Mouse (Mus musculus) kidney, adult 2 months (tissue): ENCODE measurements at regions not wholly inside any gene's neighbourhood (a gene's known extent, or its start where the extent isn't known, plus 50 kb on each side); places are given as distances from the start of the nearest gene placed in this dataset.

Experiments used
- DNase-seq: peaks from one replicate; pipeline ENCODE4 v3.0.0; 2021
- H3K27ac ChIP-seq: fragments of 200-500 bp; 2 replicates; pipeline ENCODE4 v1.5.1; 2012; ENCODE audit warnings: low read depth, low read length, control low read depth, inconsistent platforms; ENCODE audit not compliant: insufficient read depth
- H3K27me3 ChIP-seq: fragments of 200-500 bp; replicated peaks from 2 replicates; pipeline ENCODE4 v1.6.1; 2012; ENCODE audit warnings: mild to moderate bottlenecking, moderate library complexity, low read length, inconsistent platforms; ENCODE audit not compliant: control insufficient read depth, insufficient read depth
- H3K36me3 ChIP-seq: fragments of 200-500 bp; 2 replicates; pipeline ENCODE4 v1.6.1; 2012; ENCODE audit warnings: mild to moderate bottlenecking, moderate library complexity, low read length, inconsistent platforms; ENCODE audit not compliant: control insufficient read depth, insufficient read depth
- H3K4me1 ChIP-seq: fragments of 200-500 bp; 2 replicates; pipeline ENCODE4 v1.6.1; 2011; ENCODE audit warnings: low read length; ENCODE audit not compliant: control insufficient read depth, insufficient read depth
- H3K4me3 ChIP-seq: fragments of 200-500 bp; 2 replicates; pipeline ENCODE4 v1.5.1; 2011; ENCODE audit warnings: mild to moderate bottlenecking, low read depth, low read length, control low read depth; ENCODE audit not compliant: insufficient read depth
- CTCF ChIP-seq: fragments of 200-500 bp; conservative IDR thresholded peaks from 2 replicates; pipeline ENCODE4 v1.5.1; 2011; ENCODE audit warnings: low read depth, mild to moderate bottlenecking, control low read depth, low read length, moderate library complexity, mixed read lengths; ENCODE audit not compliant: insufficient read depth, insufficient read length
- POLR2A ChIP-seq: fragments of 200-500 bp; IDR thresholded peaks from one replicate; pipeline ENCODE4 v1.6.1; 2011; ENCODE audit warnings: low read depth, low read length, control low read depth
- WGBS: fragments of 180-500 bp; shearing (Covaris S2); methylation state at CpG from one replicate; pipeline ENCODE4 v1.1.7; 2018; 5-methylcytosine and 5-hydroxymethylcytosine counted together

DNA sequence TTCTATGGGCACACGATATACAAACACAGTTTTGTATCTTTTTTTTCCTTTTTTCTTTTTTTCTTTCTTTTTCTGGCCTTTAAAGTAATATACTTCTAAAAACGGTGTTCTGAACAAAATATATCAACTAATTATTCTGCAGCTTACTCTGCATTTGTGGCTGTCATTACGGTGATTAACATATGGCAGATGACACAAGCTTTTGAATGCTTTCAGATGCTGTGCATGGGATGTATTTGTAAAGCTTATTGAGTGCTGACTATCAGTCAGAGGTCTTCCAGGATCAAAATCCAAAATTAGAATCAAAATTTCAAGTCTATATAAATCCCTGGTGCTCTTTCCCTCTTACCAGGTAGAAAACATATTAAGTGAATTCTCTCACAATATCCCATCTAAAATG, 853.6 kb downstream of the Stpg2 start:
- no peak for DNase-seq
- no peaks in the 10 kb centered on the region for H3K36me3 ChIP-seq
- WGBS, result 74% methylated on average over 3 of the region's 3 CpGs
- no peak overlapping the region for H3K4me3 ChIP-seq
- H3K27ac ChIP-seq, result no peak overlapping the region
- no peaks in the 10 kb centered on the region for H3K27me3 ChIP-seq
- TF ChIP-seq POLR2A (no peak), CTCF (no peak)
- H3K4me1 ChIP-seq, result no peaks in the 10 kb centered on the region

DNA sequence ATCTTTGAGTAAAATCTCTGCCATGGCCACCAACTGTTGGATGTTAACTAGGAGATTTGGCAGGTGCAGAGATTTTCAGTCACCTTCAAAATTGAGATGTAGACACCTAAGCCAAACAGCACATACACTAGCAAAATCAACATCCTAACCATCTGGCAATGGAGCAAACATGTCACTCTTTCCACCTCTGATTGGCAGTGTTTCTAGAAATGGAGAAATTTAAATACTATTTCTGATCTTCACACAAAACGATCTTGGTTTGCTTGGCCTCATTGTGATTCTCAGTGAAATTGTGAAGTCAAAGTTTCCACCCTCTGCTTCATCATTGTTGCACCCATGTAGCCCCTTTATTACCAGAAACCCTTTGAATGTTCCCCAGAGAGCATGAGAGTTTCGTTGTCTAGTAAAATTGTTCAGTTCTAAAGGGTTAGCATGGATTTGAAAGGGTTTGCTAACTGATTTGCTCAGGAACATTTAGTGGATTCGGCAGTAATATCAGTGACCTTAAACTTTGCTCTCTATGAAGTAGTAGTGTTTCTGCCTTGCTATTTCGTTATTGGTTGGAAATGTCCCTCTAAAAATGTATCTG, 854.1 kb downstream of the Stpg2 start:
- 78% methylated on average over 4 of the region's 4 CpGs for WGBS
- Histone ChIP-seq H3K36me3 (no peaks in the 10 kb centered on the region), H3K4me3 (no peak overlapping the region), H3K27me3 (no peaks in the 10 kb centered on the region), H3K4me1 (no peaks in the 10 kb centered on the region), H3K27ac (no peak overlapping the region)
- no peak for TF ChIP-seq CTCF
- TF ChIP-seq POLR2A, result no peak
- DNase-seq, result no peak

DNA sequence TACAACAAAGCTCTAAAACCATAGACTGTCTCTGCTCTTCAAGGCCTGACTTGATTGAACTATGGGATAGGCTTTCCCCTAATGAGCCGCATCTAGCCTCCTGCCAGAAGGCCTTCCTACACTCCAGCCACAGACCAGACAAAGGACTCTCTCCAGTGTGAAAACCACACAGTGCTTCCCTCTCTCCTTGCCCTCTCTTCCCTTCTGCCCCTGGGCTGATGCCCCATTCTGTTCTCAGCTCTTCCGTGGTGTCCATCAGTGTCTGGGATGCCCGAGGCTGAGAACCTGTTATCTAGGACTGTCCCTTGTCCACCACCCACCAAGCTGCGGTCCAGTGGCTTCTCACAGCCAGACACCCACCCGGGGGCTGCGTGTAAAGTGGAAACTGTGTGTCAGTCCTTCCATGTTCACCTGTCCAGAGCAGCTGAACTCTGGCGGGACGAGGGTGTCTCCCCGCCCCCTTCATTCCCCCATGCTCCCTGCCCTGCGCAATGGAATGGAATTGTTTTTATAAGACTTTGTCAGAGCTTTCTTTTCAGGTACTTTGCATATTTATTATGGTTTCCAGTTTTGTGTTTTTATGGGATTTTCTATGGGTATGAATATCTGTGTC, 856.4 kb downstream of the Stpg2 start:
- TF ChIP-seq CTCF (no peak), POLR2A (no peak)
- H3K27me3 ChIP-seq, result no peaks in the 10 kb centered on the region
- H3K4me3 ChIP-seq, result no peak overlapping the region
- H3K27ac ChIP-seq, result no peak overlapping the region
- DNase-seq, result no peak
- H3K36me3 ChIP-seq, result no peaks in the 10 kb centered on the region
- no peaks in the 10 kb centered on the region for H3K4me1 ChIP-seq
- 88% methylated on average over 10 of the region's 10 CpGs for WGBS

DNA sequence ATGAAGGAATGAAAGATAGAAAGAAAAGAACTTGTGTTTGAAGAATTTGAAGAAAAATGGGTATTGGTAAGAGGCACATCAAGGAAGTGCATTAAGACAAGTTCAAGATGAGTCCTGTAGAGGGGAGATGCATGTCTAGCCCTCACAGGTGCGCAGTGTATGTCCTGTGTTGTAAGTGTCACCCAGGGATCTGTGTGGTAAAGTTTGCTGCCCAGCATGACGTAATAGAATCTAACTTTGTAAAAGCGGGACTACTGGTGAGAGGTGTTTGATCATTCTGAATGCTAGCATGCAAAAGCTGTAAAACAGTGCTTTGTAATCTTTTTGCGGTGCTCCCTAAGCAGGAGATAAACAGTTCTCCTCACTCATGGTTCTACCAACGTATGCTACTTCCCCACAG, 857.4 kb downstream of the Stpg2 start:
- DNase-seq, result no peak
- no peak overlapping the region for H3K4me3 ChIP-seq
- no peaks in the 10 kb centered on the region for H3K27me3 ChIP-seq
- TF ChIP-seq CTCF (no peak), POLR2A (no peak)
- no peaks in the 10 kb centered on the region for H3K36me3 ChIP-seq
- H3K27ac ChIP-seq, result no peak overlapping the region
- H3K4me1 ChIP-seq, result no peaks in the 10 kb centered on the region
- WGBS, result 81% methylated on average over 5 of the region's 5 CpGs

DNA sequence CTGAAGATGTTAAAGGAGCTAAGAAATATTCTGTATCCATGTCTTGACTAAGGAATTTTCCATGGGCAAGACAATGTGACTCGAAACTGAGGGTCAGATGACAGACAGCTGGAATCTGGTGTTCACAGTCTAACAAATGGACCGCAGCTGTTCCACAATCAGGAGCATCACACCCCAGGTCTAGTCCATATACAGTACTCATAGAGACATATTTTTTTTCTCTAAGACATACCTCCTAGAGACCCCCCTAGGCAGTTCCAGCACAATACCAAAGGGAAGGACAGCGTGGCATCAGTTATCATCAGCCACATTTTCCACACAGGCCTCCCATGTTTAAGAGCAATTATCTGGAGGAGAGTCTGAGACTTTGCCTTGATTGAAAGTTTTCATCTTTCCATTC, 878.8 kb downstream of the Stpg2 start:
- 77% methylated on average over 3 of the region's 3 CpGs for whole genome bisulfite sequencing
- no peak for DNase-seq

DNA sequence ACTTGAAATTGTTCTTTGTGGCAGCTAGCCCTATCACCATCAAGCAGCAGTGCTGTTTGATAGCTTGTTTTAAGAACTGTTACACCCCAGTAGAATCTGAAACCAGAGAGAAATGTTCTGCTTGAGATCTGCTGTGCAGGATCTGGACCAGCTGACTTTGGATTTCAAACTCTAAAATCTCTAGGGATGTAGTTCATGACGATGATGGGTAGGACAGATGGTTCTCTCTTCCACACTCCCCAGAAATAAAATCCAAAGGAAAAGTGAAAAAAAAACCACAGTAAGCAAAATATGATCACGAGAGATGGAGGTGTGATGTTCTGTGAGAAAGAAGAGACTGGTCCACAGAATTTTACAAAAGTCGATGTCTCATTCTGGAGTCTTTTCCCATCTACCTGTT, 879.9 kb downstream of the Stpg2 start:
- DNase-seq, result no peak
- 75% methylated on average over 3 of the region's 3 CpGs for WGBS

More for the DNA sequence above, 878.8 kb downstream of the Stpg2 start:
- TF ChIP-seq POLR2A (no peak), CTCF (no peak)
- H3K36me3 ChIP-seq, result no peaks in the 10 kb centered on the region
- no peaks in the 10 kb centered on the region for H3K27me3 ChIP-seq
- no peaks in the 10 kb centered on the region for H3K4me1 ChIP-seq
- H3K4me3 ChIP-seq, result no peak overlapping the region
- H3K27ac ChIP-seq, result no peak overlapping the region

DNA sequence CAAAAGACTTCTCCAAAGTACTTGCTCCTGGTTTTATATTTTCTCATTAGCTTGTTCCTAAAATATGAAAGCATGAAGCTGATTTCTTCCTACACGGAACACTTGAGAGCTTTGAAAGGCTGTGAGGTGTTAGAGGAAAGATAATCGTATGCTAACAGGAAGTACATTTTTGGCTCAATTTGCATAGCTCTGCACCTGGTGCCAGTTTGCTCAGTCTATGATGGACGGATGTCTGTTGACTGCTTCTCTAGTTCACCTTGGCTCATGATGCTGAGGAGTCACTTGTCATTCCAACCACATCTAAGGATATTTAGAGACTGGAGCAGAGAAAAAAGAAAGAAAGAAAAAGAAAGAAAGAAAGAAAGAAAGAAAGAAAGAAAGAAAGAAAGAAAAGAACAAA, 882.5 kb downstream of the Stpg2 start:
- TF ChIP-seq POLR2A (no peak), CTCF (no peak)
- no peak overlapping the region for H3K27ac ChIP-seq
- 73% methylated on average over 3 of the region's 3 CpGs for WGBS

More for the DNA sequence above, 879.9 kb downstream of the Stpg2 start:
- H3K4me3 ChIP-seq, result no peak overlapping the region
- no peak overlapping the region for H3K27ac ChIP-seq
- H3K27me3 ChIP-seq, result no peaks in the 10 kb centered on the region
- H3K4me1 ChIP-seq, result no peaks in the 10 kb centered on the region
- H3K36me3 ChIP-seq, result no peaks in the 10 kb centered on the region
- no peak for TF ChIP-seq POLR2A
- no peak for TF ChIP-seq CTCF

DNA sequence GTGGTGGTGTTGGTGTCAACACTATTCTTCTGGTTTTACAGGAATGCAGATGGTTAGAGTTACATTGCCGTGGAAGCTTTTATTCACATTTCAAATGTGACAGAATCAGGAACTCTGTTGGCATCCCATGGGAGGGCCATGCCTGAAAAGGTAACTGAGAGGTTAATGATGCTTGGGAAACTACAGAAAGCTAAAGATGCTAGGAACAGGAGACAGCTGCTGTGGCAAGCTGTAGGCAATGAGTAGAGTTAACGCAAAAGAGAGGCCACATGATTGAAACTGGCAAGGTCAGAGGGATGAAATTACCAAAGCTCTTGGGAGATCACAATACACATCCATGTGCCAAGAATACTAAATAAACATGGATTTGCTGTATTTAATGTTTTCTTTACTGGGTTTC, 886.4 kb downstream of the Stpg2 start:
- H3K36me3 ChIP-seq, result no peaks in the 10 kb centered on the region
- no peaks in the 10 kb centered on the region for H3K27me3 ChIP-seq
- no peak for DNase-seq
- whole genome bisulfite sequencing, result 30% methylated on average over 2 of the region's 2 CpGs
- no peak overlapping the region for H3K4me3 ChIP-seq
- no peaks in the 10 kb centered on the region for H3K4me1 ChIP-seq
- no peak overlapping the region for H3K27ac ChIP-seq
- no peak for TF ChIP-seq CTCF
- no peak for TF ChIP-seq POLR2A

More for the DNA sequence above, 882.5 kb downstream of the Stpg2 start:
- H3K27me3 ChIP-seq, result no peaks in the 10 kb centered on the region
- H3K4me1 ChIP-seq, result no peaks in the 10 kb centered on the region
- H3K4me3 ChIP-seq, result no peak overlapping the region
- H3K36me3 ChIP-seq, result no peaks in the 10 kb centered on the region
- DNase-seq, result no peak
